Mouse (Mus musculus): ENCODE data around the gene Cd101. TPM values are rescaled to one million over a fixed set of nuclear protein-coding genes. Genes with fewer than 3 reads are reported as not detected.

Gene Cd101
- polyA plus RNA-seq, 1 experiment from 2014 or later, result 0.05 TPM

GRCm38 (mm10) chr3:101048781-101049180 is 19.4 kb upstream of the Cd101 start:
- WGBS, result 81% methylated on average over 2 of the region's 2 CpGs
- no peaks in the 10 kb centered on the region for H3K27me3 ChIP-seq (ENCODE audit: control insufficient read depth, insufficient read depth, low read length)

DNA sequence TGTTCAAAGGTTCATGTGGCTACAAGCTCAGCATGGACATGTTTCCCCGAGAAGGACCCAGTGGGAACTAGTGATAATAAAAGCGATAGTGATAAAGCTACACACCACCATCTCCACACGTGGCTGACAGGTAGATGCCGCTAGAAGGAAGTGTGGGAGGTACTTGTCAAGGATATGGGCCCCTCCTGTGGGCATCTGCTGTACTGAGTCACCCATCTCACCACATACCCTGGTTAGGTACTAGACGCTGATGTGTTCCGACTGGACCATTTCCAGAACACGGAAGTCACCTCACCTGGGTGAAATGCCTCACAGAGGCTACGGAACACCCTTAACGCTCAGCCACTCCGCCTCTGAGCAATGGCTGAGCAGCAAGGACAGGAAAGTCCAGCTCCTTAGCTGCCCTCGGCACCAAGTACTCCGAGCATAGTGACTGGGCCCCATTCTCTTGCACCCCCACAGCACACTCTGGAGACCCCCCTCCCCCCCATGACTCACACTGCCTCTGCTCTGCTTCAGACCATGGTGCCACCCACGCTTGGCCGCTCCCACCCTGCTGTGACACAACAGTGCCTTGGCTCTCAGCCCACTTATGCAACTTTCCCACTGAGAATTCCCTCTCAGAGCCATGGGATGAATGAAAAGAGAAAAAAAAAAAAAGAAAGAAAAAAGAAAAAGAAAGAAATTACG is 18.4 kb upstream of the Cd101 start:
- no peak for DNase-seq (ENCODE audit: low spot score)
- H3K27ac ChIP-seq (ENCODE audit: low read depth, low read length), result no peak overlapping the region
- no peaks in the 10 kb centered on the region for H3K9me3 ChIP-seq (ENCODE audit: control insufficient read depth, low read length)
- H3K4me2 ChIP-seq (replicated peaks; ENCODE audit: low read depth, low read length), result no peak overlapping the region
- no peaks in the 10 kb centered on the region for H3K27me3 ChIP-seq (ENCODE audit: control insufficient read depth, insufficient read depth, low read length)
- no peak overlapping the region for H3K4me3 ChIP-seq (ENCODE audit: low read depth, low read length)
- WGBS, result 88% methylated on average over 15 of the region's 15 CpGs
- H3K36me3 ChIP-seq (ENCODE audit: control insufficient read depth, insufficient read depth, low read length), result no peaks in the 10 kb centered on the region
- no peaks in the 10 kb centered on the region for H3K4me1 ChIP-seq (replicated peaks; ENCODE audit: control insufficient read depth, insufficient read depth, low read length)
- no peak for ATAC-seq (ENCODE audit: low FRiP score)
- H3K9ac ChIP-seq (ENCODE audit: low read depth, low read length), result no peak overlapping the region

More at GRCm38 (mm10) chr3:101048781-101049180, 19.4 kb upstream of the Cd101 start:
- H3K4me3 ChIP-seq (ENCODE audit: low read depth, low read length), result no peak overlapping the region
- no peaks in the 10 kb centered on the region for H3K36me3 ChIP-seq (ENCODE audit: control insufficient read depth, insufficient read depth, low read length)
- no peaks in the 10 kb centered on the region for H3K9me3 ChIP-seq (ENCODE audit: control insufficient read depth, low read length)
- H3K9ac ChIP-seq (ENCODE audit: low read depth, low read length), result no peak overlapping the region
- H3K4me1 ChIP-seq (replicated peaks; ENCODE audit: control insufficient read depth, insufficient read depth, low read length), result no peaks in the 10 kb centered on the region
- H3K4me2 ChIP-seq (replicated peaks; ENCODE audit: low read depth, low read length), result no peak overlapping the region
- ATAC-seq (ENCODE audit: low FRiP score) (no peak), DNase-seq (ENCODE audit: low spot score) (no peak)
- no peak overlapping the region for H3K27ac ChIP-seq (ENCODE audit: low read depth, low read length)

DNA sequence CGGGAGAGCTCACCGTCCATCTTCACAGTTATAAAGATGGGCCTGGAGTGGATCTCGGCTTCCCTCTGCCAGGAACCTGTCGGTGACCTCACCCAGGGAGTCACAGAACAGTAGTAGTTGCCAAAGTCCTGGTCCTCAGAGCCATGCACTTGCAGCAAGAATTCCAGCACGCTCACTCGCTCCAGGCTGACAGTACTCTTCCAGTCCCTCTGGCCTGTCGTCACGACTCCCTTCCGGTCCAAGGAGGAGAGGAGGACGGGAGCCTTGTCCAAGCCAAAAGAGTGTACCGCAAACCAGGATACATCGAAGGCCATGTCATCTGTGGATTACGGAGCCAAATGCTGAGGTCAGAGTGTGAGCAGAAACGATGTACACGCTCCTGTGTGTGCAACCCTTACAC is 16.1 kb upstream of the Cd101 start:
- DNase-seq (ENCODE audit: low spot score), result no peak
- H3K9me3 ChIP-seq (ENCODE audit: control insufficient read depth, low read length), result no peaks in the 10 kb centered on the region
- no peak overlapping the region for H3K4me3 ChIP-seq (ENCODE audit: low read depth, low read length)
- 94% methylated on average over 15 of the region's 15 CpGs for WGBS
- H3K27me3 ChIP-seq (ENCODE audit: control insufficient read depth, insufficient read depth, low read length), result no peaks in the 10 kb centered on the region
- no peak overlapping the region for H3K27ac ChIP-seq (ENCODE audit: low read depth, low read length)
- no peaks in the 10 kb centered on the region for H3K36me3 ChIP-seq (ENCODE audit: control insufficient read depth, insufficient read depth, low read length)
- no peaks in the 10 kb centered on the region for H3K4me1 ChIP-seq (replicated peaks; ENCODE audit: control insufficient read depth, insufficient read depth, low read length)
- no peak overlapping the region for H3K9ac ChIP-seq (ENCODE audit: low read depth, low read length)
- H3K4me2 ChIP-seq (replicated peaks; ENCODE audit: low read depth, low read length), result no peak overlapping the region
- no peak for ATAC-seq (ENCODE audit: low FRiP score)

GRCm38 (mm10) chr3:101044686-101045085 is 15.3 kb upstream of the Cd101 start:
- no peak overlapping the region for H3K27ac ChIP-seq (ENCODE audit: low read depth, low read length)
- ATAC-seq (ENCODE audit: low FRiP score), result no peak
- H3K27me3 ChIP-seq (ENCODE audit: control insufficient read depth, insufficient read depth, low read length), result no peaks in the 10 kb centered on the region

DNA sequence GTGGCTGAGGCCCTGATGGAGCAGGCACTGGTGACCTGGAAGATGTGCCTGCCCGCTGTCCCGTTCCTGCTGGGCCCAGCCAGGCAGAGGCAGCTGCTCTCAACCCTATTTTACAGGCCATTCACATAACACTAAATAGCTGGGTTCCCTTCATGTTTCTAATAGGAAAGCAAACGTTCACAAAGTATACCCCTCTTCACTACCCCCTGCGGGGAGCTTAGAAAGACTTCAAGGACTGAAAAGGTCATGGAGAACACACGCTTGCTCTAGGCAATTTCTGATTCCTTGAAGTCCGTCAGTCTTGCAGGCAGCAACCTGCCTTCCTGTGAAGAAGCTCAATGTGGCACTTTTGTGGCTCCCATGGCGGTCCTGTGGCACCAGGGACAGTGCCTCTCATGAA is 12.6 kb upstream of the Cd101 start:
- Histone ChIP-seq H3K4me3 (ENCODE audit: low read depth, low read length) (no peak overlapping the region), H3K9me3 (ENCODE audit: control insufficient read depth, low read length) (no peaks in the 10 kb centered on the region), H3K4me1 (replicated peaks; ENCODE audit: control insufficient read depth, insufficient read depth, low read length) (no peaks in the 10 kb centered on the region), H3K27ac (ENCODE audit: low read depth, low read length) (no peak overlapping the region), H3K9ac (ENCODE audit: low read depth, low read length) (no peak overlapping the region), H3K4me2 (replicated peaks; ENCODE audit: low read depth, low read length) (no peak overlapping the region), H3K36me3 (ENCODE audit: control insufficient read depth, insufficient read depth, low read length) (no peaks in the 10 kb centered on the region), H3K27me3 (ENCODE audit: control insufficient read depth, insufficient read depth, low read length) (no peaks in the 10 kb centered on the region)
- DNase-seq (ENCODE audit: low spot score) (no peak), ATAC-seq (ENCODE audit: low FRiP score) (no peak)
- 63% methylated on average over 7 of the region's 7 CpGs for WGBS

More at GRCm38 (mm10) chr3:101044686-101045085, 15.3 kb upstream of the Cd101 start:
- WGBS, result 82% methylated on average over 6 of the region's 6 CpGs
- H3K4me1 ChIP-seq (replicated peaks; ENCODE audit: control insufficient read depth, insufficient read depth, low read length), result no peaks in the 10 kb centered on the region
- H3K9me3 ChIP-seq (ENCODE audit: control insufficient read depth, low read length), result no peaks in the 10 kb centered on the region
- no peak for DNase-seq (ENCODE audit: low spot score)
- H3K4me2 ChIP-seq (replicated peaks; ENCODE audit: low read depth, low read length), result no peak overlapping the region
- H3K4me3 ChIP-seq (ENCODE audit: low read depth, low read length), result no peak overlapping the region
- no peak overlapping the region for H3K9ac ChIP-seq (ENCODE audit: low read depth, low read length)
- no peaks in the 10 kb centered on the region for H3K36me3 ChIP-seq (ENCODE audit: control insufficient read depth, insufficient read depth, low read length)

- H3K4me1 ChIP-seq (replicated peaks; ENCODE audit: control insufficient read depth, insufficient read depth, low read length), result no peaks in the 10 kb centered on the region
- no peaks in the 10 kb centered on the region for H3K36me3 ChIP-seq (ENCODE audit: control insufficient read depth, insufficient read depth, low read length)
- DNase-seq (ENCODE audit: low spot score) (no peak), ATAC-seq (ENCODE audit: low FRiP score) (no peak)
- H3K9me3 ChIP-seq (ENCODE audit: control insufficient read depth, low read length), result no peaks in the 10 kb centered on the region
- H3K4me2 ChIP-seq (replicated peaks; ENCODE audit: low read depth, low read length), result no peak overlapping the region
- H3K4me3 ChIP-seq (ENCODE audit: low read depth, low read length), result no peak overlapping the region
- H3K27ac ChIP-seq (ENCODE audit: low read depth, low read length), result no peak overlapping the region
- H3K9ac ChIP-seq (ENCODE audit: low read depth, low read length), result no peak overlapping the region
- no peaks in the 10 kb centered on the region for H3K27me3 ChIP-seq (ENCODE audit: control insufficient read depth, insufficient read depth, low read length)
- 78% methylated on average over 5 of the region's 5 CpGs for WGBS
Observed at GRCm38 (mm10) chr3:101037984-101038545, 8.7 kb upstream of the Cd101 start.

DNA sequence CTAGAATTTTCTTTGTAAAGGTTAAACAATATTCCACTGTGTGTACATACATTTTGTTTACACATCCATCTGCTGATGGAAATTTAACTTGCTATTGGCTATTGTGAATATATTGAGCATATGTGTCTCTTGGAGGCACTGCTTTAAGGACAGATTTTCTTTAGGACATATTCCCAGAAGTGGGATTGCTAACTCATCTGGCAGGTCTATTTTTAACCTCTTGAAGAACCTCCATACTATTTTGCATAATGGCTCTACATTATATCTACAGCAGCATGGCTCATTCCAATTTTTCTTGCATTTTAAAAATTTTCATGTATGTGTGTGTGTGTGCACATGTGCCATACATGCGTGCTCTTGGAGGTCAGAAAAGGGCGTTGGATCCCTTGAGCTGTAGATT is 6.6 kb upstream of the Cd101 start:
- no peaks in the 10 kb centered on the region for H3K4me1 ChIP-seq (replicated peaks; ENCODE audit: control insufficient read depth, insufficient read depth, low read length)
- DNase-seq (ENCODE audit: low spot score) (no peak), ATAC-seq (ENCODE audit: low FRiP score) (no peak)
- no peak overlapping the region for H3K4me2 ChIP-seq (replicated peaks; ENCODE audit: low read depth, low read length)
- H3K9me3 ChIP-seq (ENCODE audit: control insufficient read depth, low read length), result no peaks in the 10 kb centered on the region
- H3K27me3 ChIP-seq (ENCODE audit: control insufficient read depth, insufficient read depth, low read length), result no peaks in the 10 kb centered on the region
- H3K9ac ChIP-seq (ENCODE audit: low read depth, low read length), result no peak overlapping the region
- no peak overlapping the region for H3K27ac ChIP-seq (ENCODE audit: low read depth, low read length)
- WGBS, result 97% methylated on average over 2 of the region's 2 CpGs
- no peak overlapping the region for H3K4me3 ChIP-seq (ENCODE audit: low read depth, low read length)
- no peaks in the 10 kb centered on the region for H3K36me3 ChIP-seq (ENCODE audit: control insufficient read depth, insufficient read depth, low read length)

DNA sequence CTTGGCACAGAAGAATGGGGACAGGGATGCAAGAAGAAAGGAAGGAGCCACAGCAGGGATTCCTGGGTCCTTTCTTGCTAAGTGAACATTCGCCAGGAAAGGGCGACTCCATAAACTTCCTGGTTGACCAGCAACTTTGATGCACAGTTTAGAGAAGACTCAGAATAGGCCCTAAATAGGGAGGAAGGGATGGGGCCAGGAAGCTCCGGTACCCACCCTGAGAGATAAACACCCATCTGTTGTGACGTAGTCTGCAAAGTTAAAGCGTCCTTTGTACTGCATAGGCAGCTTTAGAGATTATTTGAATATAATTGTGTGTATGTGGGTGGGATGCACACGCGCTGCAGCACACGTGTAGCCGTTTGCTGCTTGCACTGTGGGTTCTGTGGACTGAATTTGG is 5.2 kb upstream of the Cd101 start:
- Histone ChIP-seq H3K9me3 (ENCODE audit: control insufficient read depth, low read length) (no peaks in the 10 kb centered on the region), H3K4me2 (replicated peaks; ENCODE audit: low read depth, low read length) (no peak overlapping the region), H3K4me3 (ENCODE audit: low read depth, low read length) (no peak overlapping the region), H3K27ac (ENCODE audit: low read depth, low read length) (no peak overlapping the region), H3K4me1 (replicated peaks; ENCODE audit: control insufficient read depth, insufficient read depth, low read length) (no peaks in the 10 kb centered on the region), H3K9ac (ENCODE audit: low read depth, low read length) (no peak overlapping the region), H3K27me3 (ENCODE audit: control insufficient read depth, insufficient read depth, low read length) (no peaks in the 10 kb centered on the region), H3K36me3 (ENCODE audit: control insufficient read depth, insufficient read depth, low read length) (no peaks in the 10 kb centered on the region)
- ATAC-seq (ENCODE audit: low FRiP score) (no peak), DNase-seq (ENCODE audit: low spot score) (no peak)
- 92% methylated on average over 9 of the region's 9 CpGs for WGBS

- no peaks in the 10 kb centered on the region for H3K36me3 ChIP-seq (ENCODE audit: control insufficient read depth, insufficient read depth, low read length)
- 51% methylated on average over 4 of the region's 4 CpGs for whole genome bisulfite sequencing
- H3K27ac ChIP-seq (ENCODE audit: low read depth, low read length), result no peak overlapping the region
- ATAC-seq (ENCODE audit: low FRiP score) (no peak), DNase-seq (ENCODE audit: low spot score) (no peak)
- no peaks in the 10 kb centered on the region for H3K9me3 ChIP-seq (ENCODE audit: control insufficient read depth, low read length)
- no peak overlapping the region for H3K9ac ChIP-seq (ENCODE audit: low read depth, low read length)
- H3K4me1 ChIP-seq (replicated peaks; ENCODE audit: control insufficient read depth, insufficient read depth, low read length), result no peaks in the 10 kb centered on the region
- H3K4me2 ChIP-seq (replicated peaks; ENCODE audit: low read depth, low read length), result no peak overlapping the region
- H3K27me3 ChIP-seq (ENCODE audit: control insufficient read depth, insufficient read depth, low read length), result no peaks in the 10 kb centered on the region
- no peak overlapping the region for H3K4me3 ChIP-seq (ENCODE audit: low read depth, low read length)
Observed at GRCm38 (mm10) chr3:101033644-101034043, 4.3 kb upstream of the Cd101 start.
